Mouse (Mus musculus) mouse trophoblast stem cell (cell line): ENCODE data around the gene Olfr433.
"Not testable (repeated sequence)": the region's sequence is repeated elsewhere in the genome, so short reads cannot be mapped to it uniquely, and the experiment has no call there.

ENCODE experiments used
- in situ Hi-C, 2 experiments: fragments of 300-500 bp; cut with MseI, MboI; formaldehyde crosslinking; loops; 2 replicates in 1 of 2; 3 replicates in 1 of 2; pipeline ENCODE4 v1.15.1; 2025

The Olfr433 gene

DNA sequence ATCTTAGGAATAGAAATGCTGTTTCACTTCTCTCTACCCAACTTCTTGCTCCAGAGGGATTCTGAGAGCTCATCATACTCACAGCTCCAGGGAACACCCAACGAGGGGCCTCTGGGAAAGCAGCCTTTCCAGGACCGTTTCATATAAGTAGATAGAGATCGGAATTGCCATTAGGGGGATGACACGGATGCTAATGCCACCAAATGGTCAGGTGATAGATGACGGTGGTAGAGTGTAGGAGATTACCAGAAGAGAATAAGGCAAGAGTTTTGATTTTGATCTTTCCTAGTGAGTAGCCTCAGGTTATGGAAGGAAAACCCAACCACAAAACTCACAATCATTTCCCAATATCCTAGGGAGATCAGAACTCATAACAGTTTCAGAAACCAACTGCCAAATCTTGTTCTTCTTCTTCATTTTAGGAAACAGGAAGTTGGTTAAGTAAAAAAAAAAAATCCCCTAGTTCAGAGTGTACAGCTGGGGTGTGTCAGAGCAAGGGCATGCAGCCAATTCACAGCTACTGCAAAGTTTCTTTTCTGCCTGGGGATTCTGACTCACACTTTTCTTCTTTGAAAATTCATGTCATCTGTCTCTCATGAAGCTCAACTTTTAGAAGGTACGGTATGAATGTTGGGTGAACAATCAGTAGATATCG, at the start of gene Olfr433:
Gene Olfr433, plus strand, starts transcription at position 183 of the 655 bp plus-strand sequence.
- in situ Hi-C loops: no loop called here

DNA sequence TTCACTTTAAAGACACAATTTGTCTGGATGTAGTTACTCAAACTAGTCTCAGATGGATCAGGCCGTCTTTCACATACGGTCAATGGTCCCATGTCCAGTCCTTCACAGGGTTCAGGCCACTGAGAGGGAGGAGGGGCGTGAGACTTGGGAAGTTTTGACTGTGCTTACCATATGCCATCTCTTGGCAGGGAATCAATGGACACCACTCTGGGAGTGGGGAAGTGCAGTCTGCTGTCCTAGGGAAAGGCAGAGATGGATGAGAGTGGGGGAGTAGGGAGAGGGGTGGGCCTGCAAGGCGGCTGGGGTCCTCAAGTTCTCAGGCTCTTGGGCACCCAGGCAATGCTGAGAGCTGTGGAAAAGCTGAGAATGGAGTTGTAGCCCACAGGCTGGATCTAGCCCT, 45.5 kb upstream of the Olfr433 start:
- in situ Hi-C loops: no loop called here

DNA sequence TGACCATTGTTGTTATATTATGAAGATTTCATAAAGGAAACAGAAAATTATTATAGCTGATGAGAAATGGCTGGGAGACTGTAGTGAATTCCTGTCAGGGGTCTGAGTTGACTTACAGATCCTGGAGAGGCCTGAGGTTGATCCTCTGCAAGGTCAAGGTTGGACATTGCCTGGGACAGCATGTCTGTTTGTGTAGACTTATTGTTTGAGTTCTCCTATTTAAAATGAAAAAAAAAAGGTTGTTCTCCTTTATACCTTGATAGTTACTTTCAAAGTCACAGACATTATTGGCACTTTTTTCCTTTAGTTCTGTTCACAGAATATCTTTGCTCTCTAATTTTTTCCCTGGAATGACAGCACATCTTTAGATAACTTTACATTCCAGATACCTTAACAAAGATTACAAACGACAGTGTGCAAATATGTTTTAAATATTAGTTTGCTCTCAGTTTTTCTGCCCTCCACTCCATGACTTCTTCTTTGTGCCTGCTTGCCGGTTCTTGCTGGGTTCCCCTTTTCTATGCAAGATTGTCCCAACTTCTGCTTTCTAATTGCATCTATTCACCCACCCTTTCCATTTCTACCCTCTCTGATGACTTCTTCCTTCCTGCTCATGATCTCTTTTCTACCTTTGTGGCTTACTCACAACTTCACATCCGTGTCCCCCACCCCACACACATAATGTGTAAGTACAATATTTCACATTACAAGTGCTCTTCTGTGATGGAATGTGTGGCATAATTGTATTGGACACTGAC, 36.0 kb upstream of the Olfr433 start:
- in situ Hi-C loops: not testable (repeated sequence)

DNA sequence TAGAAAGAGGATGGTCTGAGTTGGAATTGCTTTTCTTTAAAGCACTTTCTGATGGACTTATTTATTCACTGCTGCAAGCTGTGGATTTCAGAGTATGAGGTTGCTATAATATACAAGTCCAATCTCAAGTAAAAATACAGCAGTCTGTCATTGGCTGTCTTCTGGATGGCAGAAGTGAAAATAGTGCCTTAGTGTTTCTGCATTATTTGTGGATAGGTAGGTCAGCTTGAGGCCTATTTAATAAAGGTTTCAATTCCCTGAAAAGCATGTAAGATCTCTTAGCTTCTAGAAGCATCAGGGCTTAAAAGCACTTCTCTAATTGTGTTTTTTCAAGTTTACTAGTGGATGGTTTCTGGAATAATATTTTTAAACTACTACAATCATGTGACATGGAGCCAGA, 33.5 kb upstream of the Olfr433 start:
- in situ Hi-C loops: not testable (repeated sequence)

DNA sequence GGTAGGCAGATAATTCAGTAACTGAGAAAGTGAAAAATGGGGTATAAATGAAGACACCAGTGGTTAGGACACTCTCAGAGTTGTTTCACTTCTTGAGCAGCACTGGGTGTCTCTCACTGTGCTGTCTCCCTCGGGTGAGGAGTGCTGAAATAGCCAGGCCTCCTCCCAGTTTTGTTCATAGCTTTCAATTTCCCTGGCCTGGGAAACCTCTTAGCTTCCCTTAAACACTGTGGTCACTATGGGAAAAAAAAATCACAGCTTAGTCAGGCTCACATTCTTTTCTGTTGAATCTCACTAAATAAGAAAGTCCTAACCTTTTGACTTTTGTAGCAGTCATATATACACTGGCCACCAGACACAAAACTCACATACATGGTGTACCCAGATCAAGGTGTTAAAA, 8.8 kb upstream of the Olfr433 start, which contains the start of gene Ifi205:
Gene Ifi205, minus strand, starts transcription at position 113 of the 400 bp plus-strand sequence.
- in situ Hi-C loops: no loop called here

DNA sequence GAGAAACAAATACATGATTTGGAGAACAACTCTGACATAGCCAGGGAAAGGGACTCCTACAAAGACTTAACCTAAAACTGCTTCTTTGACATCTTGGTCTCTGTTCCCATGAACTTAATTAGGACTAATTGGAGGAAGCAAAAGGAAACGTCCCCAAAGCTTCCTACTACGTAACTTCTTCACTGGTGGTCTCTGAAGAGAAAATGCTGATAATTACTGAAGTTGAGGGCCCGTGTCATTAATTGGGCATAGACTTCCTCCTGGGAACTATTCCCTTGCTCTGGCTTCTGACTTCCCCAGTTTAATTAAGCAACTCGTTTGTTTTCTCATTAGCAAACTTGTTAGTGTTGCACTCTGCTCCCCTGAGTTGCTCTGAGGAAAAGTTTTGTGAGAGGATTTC, 4.7 kb upstream of the Olfr433 start:
- in situ Hi-C loops: no loop called here

DNA sequence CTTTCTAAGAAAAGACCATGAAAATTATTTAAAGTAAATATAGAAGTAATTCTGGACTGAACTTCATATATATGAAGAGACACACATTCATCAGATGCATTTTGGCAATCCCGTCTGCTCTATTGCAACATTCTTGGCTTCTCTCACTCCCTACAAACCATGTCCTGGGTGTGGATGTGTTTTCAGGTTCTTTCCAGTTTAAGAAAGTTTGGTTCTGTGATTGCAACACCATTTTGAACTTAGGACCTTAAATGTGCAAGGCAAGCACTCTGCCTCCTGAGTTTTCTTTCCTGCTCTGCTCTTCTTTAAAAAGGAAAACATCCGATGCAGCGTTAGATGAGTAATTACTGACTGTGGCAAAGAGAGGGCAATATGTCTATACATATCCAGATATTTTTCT, 2.0 kb upstream of the Olfr433 start:
- in situ Hi-C loops: no loop called here

DNA sequence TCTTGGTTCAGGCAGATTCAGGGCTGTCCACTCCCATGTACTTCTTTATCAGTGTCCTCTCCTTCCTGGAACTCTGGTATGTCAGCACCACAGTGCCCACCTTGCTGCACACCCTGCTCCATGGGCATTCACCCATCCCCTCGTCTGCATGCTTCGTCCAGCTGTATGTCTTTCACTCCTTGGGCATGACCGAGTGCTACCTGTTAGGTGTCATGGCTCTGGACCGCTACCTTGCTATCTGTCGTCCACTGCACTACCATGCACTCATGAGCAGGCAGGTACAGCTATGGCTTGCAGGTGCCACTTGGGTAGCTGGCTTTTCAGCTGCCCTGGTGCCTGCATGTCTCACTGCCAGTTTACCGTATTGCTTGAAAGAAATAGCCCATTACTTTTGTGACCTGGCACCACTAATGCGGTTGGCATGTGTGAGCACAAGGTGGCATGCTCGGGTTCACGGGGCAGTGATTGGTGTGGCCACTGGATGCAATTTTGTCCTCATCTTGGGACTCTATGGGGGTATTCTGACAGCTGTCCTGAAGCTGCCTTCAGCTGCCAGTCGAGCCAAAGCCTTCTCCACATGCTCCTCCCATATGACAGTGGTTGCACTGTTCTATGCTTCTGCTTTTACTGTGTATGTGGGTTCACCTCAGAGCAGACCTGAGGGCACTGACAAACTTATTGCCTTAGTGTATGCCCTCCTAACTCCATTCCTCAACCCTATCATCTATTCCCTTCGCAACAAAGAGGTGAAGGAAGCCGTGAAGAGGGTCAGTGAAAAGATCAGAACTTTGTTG, 1.8 kb downstream of the Olfr433 start:
- in situ Hi-C loops: not testable (repeated sequence)

DNA sequence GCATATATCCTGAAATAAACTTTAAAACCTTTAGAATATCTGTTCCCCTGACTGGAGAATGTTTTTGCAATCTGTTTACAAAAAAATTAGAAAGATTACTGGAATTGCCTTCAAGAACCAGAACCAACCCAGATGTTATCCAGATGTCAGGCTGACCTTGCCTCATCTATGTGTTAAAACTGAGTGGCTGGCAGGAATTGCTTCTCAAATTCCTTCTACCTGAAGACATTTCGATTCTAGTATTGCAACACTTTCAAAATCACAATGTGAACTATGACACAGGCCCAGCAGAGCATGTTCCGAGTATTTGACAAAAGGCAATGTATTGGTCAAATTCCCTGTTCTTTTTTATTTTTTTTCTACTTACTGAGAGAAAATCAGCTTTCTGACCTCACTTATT, 3.9 kb downstream of the Olfr433 start:
- in situ Hi-C loops: no loop called here

DNA sequence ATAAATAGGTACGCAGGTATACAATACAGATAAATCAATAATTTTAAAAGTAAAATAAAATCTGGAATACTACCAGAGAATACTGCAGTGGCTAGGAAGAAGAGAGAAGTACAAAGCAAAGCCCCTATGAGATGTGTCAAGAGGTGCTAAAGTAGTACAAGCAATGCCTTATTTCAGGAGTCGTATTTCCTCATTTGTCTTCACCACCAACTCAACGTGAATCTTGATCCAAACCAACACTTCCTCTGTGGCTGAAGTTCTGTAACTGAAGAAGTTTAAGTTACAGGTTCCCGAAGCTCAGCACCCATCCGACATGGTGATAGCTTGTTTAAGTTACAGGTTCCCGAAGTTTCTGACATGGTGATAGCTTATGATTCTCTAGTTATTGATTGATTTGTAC, 7.7 kb downstream of the Olfr433 start:
- in situ Hi-C loops: not testable (repeated sequence)

DNA sequence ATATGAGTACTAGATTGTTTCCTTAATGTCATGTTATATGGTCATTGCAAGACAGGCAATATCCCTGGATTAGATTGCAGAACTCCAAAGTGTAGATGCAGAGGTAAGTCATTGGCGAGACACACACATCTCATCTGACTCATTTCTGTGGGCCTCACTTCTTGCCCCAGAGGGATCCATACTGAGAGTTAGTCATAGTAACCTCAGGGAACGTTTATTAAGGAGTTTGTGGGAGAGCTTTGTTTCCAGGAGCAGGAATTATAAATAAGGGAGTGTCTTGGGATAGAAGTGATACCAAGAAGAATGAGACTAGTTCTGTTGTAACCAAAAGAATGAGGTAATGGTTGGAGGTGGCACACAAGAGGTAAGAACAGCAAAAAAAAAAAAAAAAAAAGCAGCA, 8.4 kb downstream of the Olfr433 start, which contains the start of gene Olfr432:
Gene Olfr432, plus strand, starts transcription at position 313 of the 400 bp plus-strand sequence.
- in situ Hi-C loops: no loop called here

DNA sequence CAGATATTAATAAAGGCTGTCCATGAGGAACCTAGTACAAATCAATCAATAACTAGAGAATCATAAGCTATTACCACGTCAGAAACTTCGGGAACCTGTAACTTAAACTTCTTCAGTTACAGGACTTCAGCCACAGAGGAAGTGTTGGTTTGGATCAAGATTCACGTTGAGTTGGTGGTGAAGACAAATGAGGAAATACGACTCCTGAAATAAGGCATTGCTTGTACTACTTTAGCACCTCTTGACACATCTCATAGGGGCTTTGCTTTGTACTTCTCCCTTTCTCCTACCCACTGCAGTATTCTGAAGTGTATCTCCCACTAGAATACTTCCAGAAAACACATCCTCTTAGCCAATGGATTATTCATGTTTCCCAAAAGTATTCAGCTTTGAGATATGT, 8.9 kb downstream of the Olfr433 start:
- in situ Hi-C loops: not testable (repeated sequence)

DNA sequence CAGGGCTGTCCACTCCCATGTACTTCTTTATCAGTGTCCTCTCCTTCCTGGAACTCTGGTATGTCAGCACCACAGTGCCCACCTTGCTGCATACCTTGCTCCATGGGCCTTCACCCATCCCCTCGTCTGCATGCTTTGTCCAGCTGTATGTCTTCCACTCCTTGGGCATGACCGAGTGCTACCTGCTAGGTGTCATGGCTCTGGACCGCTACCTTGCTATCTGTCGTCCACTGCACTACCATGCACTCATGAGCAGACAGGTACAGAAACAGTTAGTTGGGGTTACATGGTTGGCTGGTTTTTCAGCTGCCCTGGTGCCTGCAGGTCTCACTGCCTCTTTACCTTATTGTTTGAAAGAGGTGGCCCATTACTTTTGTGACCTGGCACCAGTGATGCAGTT, 10.0 kb downstream of the Olfr433 start:
- in situ Hi-C loops: no loop called here

DNA sequence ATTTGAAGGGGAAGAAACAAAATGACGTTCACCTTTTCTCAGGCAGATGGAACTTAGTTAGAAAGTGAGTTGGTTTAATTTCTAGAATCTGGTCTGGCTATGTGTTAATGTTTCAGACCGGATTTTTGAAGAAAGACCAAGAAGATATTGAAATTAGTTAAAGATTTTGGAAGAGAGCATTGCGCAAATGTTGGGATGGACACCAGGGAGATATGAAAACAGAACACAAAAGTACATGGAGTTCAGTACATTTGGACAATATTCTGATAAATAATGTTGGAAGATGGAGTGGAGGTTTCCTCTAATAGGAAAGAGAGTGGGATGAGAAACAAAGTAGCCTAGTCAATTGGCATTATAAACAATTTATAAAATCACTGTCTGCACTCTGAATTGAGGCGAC, 11.0 kb downstream of the Olfr433 start:
- in situ Hi-C loops: no loop called here

DNA sequence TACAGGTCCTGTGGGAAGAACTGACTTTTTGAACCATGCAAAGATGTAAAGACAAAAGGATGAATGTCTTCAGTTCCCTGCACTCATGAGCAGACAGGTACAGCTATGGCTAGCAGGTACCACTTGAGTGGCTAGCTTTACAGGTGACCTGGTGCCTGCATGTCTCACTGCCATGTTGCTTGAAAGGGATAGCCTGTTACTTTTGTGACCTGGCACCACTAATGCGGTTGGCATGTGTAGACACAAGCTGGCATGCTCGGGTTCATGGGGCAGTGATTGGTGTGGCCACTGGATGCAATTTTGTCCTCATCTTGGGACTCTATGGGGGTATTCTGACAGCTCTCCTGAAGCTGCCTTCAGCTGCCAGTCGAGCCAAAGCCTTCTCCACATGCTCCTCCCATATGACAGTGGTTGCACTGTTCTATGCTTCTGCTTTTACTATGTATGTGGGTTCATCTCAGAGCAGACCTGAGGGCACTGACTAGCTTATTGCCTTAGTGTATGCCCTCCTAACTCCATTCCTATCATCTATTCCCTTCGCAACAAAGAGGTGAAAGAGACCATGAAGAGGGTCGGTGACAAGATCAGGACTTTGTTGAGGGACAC, 11.5 kb downstream of the Olfr433 start:
- in situ Hi-C loops: no loop called here

DNA sequence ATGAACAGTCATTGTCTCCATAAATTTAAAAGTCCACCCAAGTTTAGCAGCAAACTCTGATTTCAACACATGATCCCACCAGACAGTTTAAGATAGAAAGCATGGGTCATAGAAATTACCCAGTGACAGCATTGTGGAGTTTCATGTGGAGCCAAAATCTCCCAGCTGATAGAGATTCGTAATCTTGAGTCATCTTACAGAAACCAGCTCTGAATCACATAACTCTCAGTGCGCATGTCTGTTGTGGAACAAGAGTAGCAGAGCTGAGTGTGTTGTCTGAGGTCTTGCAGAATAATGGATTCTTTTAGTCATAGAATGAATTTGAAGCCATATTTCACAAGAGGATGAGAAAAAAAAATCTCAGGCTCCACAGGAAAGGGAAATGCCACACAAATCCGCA, 12.5 kb downstream of the Olfr433 start:
- in situ Hi-C loops: no loop called here

DNA sequence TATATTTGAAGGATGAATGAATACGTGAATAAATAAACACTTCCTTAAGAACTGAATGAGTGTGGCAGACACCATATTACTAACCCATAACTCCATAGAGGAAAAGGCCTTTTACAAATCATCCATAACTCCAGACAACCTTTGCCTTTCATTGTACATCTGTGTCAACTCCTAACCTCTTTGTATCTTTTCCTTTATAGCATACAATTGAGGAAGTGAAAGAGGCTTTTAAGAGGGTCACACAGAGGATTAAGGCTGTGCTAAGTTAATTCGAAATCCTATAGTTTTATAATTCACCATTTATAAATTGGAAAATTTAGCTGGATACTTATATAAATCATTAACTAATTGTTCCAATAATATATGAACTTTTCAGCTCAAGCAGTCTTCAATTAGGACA, 14.7 kb downstream of the Olfr433 start:
- in situ Hi-C loops: no loop called here

DNA sequence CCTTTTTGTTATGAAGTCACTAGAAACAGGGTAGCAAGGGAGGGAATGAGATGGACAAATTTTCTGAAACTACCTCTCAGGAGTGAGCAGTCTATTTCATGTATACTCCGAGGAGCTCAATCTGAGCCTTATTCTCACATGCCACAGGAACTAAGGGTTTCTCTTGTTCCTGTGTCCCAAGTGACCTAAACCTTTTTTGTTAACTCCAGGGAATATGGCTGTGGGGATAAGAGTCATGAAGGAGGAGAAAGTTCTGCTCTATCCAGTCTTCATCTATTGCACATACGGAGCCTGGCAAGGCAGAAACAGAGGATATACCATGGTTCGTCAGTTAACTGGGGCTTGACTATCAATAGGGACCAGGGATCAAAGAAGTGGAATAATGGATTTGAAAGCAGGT, 25.8 kb downstream of the Olfr433 start, which contains the start of gene Olfr430:
Gene Olfr430, plus strand, starts transcription at position 301 of the 400 bp plus-strand sequence.
- in situ Hi-C loops: no loop called here

DNA sequence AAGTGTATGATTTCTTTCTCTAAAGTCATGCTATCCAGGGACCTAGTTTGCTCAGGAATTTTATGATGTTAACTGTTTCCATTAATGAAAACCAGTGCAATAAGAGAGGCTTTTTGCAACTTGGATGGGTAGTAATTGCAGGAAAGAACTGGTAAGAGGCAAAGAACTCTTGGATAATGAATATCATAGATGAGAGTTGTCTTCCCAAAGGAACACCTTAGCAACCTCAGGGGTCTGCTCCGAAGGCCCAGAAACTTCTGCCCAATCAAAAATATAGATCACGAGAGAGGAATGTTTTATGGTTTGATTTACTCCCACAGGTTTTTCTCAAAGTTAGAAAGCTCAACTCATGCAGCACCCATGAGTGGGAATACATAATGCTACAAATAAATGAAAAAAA, 43.5 kb downstream of the Olfr433 start, which contains the start of gene Olfr429:
Gene Olfr429, plus strand, starts transcription at position 301 of the 400 bp plus-strand sequence.
- in situ Hi-C loops: no loop called here
